In genomic region chr7:45119780-45120709, GRCm38 (mm10) we compare ENCODE assay signal across 12 mouse cellular contexts. TPM values are rescaled to one million over a fixed set of nuclear protein-coding genes. Genes with fewer than 3 reads are reported as not detected.
DNase-seq lines count a peak whose midpoint lies in the region; ATAC-seq and TF ChIP-seq lines count a peak whose summit lies in the region.
"Had no signal": no experiment of that assay in that cellular context is flagged by ENCODE, and none has a peak within 500 bp of the region (broad histone marks: within the 10 kb centered on the region; RNA-seq: fewer than 3 reads in every experiment).

No protein-coding gene starts in this region.

- H3K4me3 ChIP-seq in forebrain, embryonic 15.5 days: no peak overlapping the region
- no peak overlapping the region for H3K4me3 ChIP-seq in forebrain, embryonic 16.5 days (replicated peaks; ENCODE audit: low read length)
- no peak overlapping the region for H3K4me3 ChIP-seq in limb, embryonic 11.5 days (ENCODE audit: low read depth, low read length)
- no peak overlapping the region for H3K4me3 ChIP-seq in limb, embryonic 10.5 days
- no peak overlapping the region for H3K4me3 ChIP-seq in intestine, postnatal 0 days (ENCODE audit: low read depth, low read length)

- no peak for DNase-seq in limb, embryonic 11.5 days (ENCODE audit: low spot score)
- DNase-seq in limb, embryonic 10.5 days (ENCODE audit: low spot score): no peak
- peak; percentile 55 for DNase-seq in CD4-positive helper T cell, adult 2 months (ENCODE audit: low read depth, low spot score)
- DNase-seq in frontal cortex, postnatal 25 days (ENCODE audit: low spot score in 2 of 2): no peak
- DNase-seq in gastrocnemius, adult 8-10 months (ENCODE audit: low spot score in 2 of 2): no peak
- DNase-seq: cerebellum, postnatal 14 days; heart, postnatal 36 days; retina, postnatal 1 day had no signal

- 82% methylated on average over 5 of the region's 5 CpGs for WGBS in forebrain, embryonic 15.5 days
- 81% methylated on average over 5 of the region's 5 CpGs for WGBS in forebrain, embryonic 16.5 days
- 81% methylated on average over 5 of the region's 5 CpGs for WGBS in limb, embryonic 11.5 days
- 83% methylated on average over 5 of the region's 5 CpGs for WGBS in limb, embryonic 10.5 days
- 57% methylated on average over 5 of the region's 5 CpGs for WGBS in intestine, postnatal 0 days

- peaks cover 27% of the 10 kb centered on the region for H3K4me1 ChIP-seq in forebrain, embryonic 15.5 days
- H3K4me1 ChIP-seq in forebrain, embryonic 16.5 days (replicated peaks; ENCODE audit: control insufficient read depth, insufficient read depth, low read length): peaks cover 23% of the 10 kb centered on the region
- H3K4me1 ChIP-seq in limb, embryonic 11.5 days (ENCODE audit: control insufficient read depth, insufficient read depth, low read length): peaks cover 11% of the 10 kb centered on the region
- peaks cover 29% of the 10 kb centered on the region for H3K4me1 ChIP-seq in limb, embryonic 10.5 days
- peaks cover 3% of the 10 kb centered on the region; the same call in 1 of the 2 replicates for H3K4me1 ChIP-seq in intestine, postnatal 0 days (replicated peaks; ENCODE audit: control insufficient read depth, insufficient read depth, low read length)

- no peak for TF ChIP-seq CTCF in intestine, postnatal 0 days (IDR thresholded peaks at IDR 0.05; ENCODE audit: low read depth)

- no peaks in the 10 kb centered on the region for H3K27me3 ChIP-seq in forebrain, embryonic 15.5 days
- no peaks in the 10 kb centered on the region for H3K27me3 ChIP-seq in forebrain, embryonic 16.5 days (replicated peaks; ENCODE audit: control insufficient read depth, insufficient read depth, low read length)
- H3K27me3 ChIP-seq in limb, embryonic 11.5 days (ENCODE audit: control insufficient read depth, insufficient read depth, low read length): no peaks in the 10 kb centered on the region
- H3K27me3 ChIP-seq in limb, embryonic 10.5 days (ENCODE audit: low read depth, poor library complexity, severe bottlenecking): no peaks in the 10 kb centered on the region
- H3K27me3 ChIP-seq in intestine, postnatal 0 days (replicated peaks; ENCODE audit: control insufficient read depth, insufficient read depth, low read length): no peaks in the 10 kb centered on the region

- no peak for ATAC-seq in forebrain, embryonic 15.5 days (replicated peaks)
- no peak for ATAC-seq in forebrain, embryonic 16.5 days
- no peak for ATAC-seq in limb, embryonic 11.5 days (ENCODE audit: insufficient number of reproducible peaks, low FRiP score, low TSS enrichment, low read depth)
- no peak for ATAC-seq in intestine, postnatal 0 days

- no peak overlapping the region for H3K27ac ChIP-seq in forebrain, embryonic 15.5 days (replicated peaks)
- H3K27ac ChIP-seq in forebrain, embryonic 16.5 days (ENCODE audit: low read length): no peak overlapping the region
- H3K27ac ChIP-seq in limb, embryonic 11.5 days (replicated peaks; ENCODE audit: low read depth, low read length): 0 out of 2 replicates have a peak overlapping the region, but pooled peaks have one; percentile 36
- no peak overlapping the region for H3K27ac ChIP-seq in limb, embryonic 10.5 days
- peak overlapping the region; percentile 21 for H3K27ac ChIP-seq in intestine, postnatal 0 days (ENCODE audit: low read depth, low read length)

- no peaks in the 10 kb centered on the region for H3K9me3 ChIP-seq in forebrain, embryonic 15.5 days
- H3K9me3 ChIP-seq in forebrain, embryonic 16.5 days (ENCODE audit: control insufficient read depth, low read length): no peaks in the 10 kb centered on the region
- no peaks in the 10 kb centered on the region for H3K9me3 ChIP-seq in limb, embryonic 11.5 days (ENCODE audit: control insufficient read depth, low read length)
- no peaks in the 10 kb centered on the region for H3K9me3 ChIP-seq in limb, embryonic 10.5 days (replicated peaks)
- no peaks in the 10 kb centered on the region for H3K9me3 ChIP-seq in intestine, postnatal 0 days (ENCODE audit: control insufficient read depth)

- H3K4me2 ChIP-seq in forebrain, embryonic 15.5 days (replicated peaks): no peak overlapping the region
- H3K4me2 ChIP-seq in forebrain, embryonic 16.5 days (ENCODE audit: low read length): no peak overlapping the region
- H3K4me2 ChIP-seq in limb, embryonic 11.5 days (ENCODE audit: low read depth, severe bottlenecking): no peak overlapping the region
- no peak overlapping the region for H3K4me2 ChIP-seq in intestine, postnatal 0 days (replicated peaks; ENCODE audit: low read depth)

- H3K36me3 ChIP-seq in forebrain, embryonic 15.5 days: peaks cover 52% of the 10 kb centered on the region
- peaks cover 21% of the 10 kb centered on the region for H3K36me3 ChIP-seq in forebrain, embryonic 16.5 days (ENCODE audit: control insufficient read depth, insufficient read depth)
- peaks cover 30% of the 10 kb centered on the region for H3K36me3 ChIP-seq in limb, embryonic 11.5 days (ENCODE audit: control insufficient read depth, insufficient read depth, low read length)
- peaks cover 62% of the 10 kb centered on the region for H3K36me3 ChIP-seq in limb, embryonic 10.5 days
- H3K36me3 ChIP-seq in intestine, postnatal 0 days (ENCODE audit: control insufficient read depth, insufficient read depth): peaks cover 44% of the 10 kb centered on the region

- peak overlapping the region; percentile 19; the same call in 1 of the 2 replicates for H3K9ac ChIP-seq in forebrain, embryonic 15.5 days (replicated peaks)
- no peak overlapping the region for H3K9ac ChIP-seq in forebrain, embryonic 16.5 days (replicated peaks; ENCODE audit: low read depth, low read length)
- H3K9ac ChIP-seq in limb, embryonic 11.5 days (ENCODE audit: low read length): no peak overlapping the region
- 0 out of 2 replicates have a peak overlapping the region, but pooled peaks have one; percentile 4 for H3K9ac ChIP-seq in intestine, postnatal 0 days (ENCODE audit: low read depth, low read length)

RNA-seq across cellular contexts. Expression of gene Rps11, which starts 4.2 kb away (rescaled TPM):
- 982 and 1,055 TPM in 2 replicates for polyA plus RNA-seq in forebrain, embryonic 15.5 days (2015; fragmentation: Nextera tagmentation; extraction: Ambion mirVana)
- polyA plus RNA-seq in forebrain, embryonic 16.5 days (2015; fragmentation: Nextera tagmentation; extraction: Ambion mirVana): 860 and 958 TPM in 2 replicates
- polyA plus RNA-seq in limb, embryonic 11.5 days (2014; fragmentation: Nextera tagmentation; extraction: Ambion mirVana): 1,759 and 1,785 TPM in 2 replicates
- 1,846 and 2,302 TPM in 2 replicates for polyA plus RNA-seq in limb, embryonic 10.5 days (2016; fragmentation: Nextera tagmentation; extraction: Ambion mirVana)
- polyA plus RNA-seq in intestine, postnatal 0 days (2015; fragmentation: Nextera tagmentation; extraction: Ambion mirVana): 1,691 and 1,755 TPM in 2 replicates
- 100 to 1,000 TPM; 471 to 554 (median 519) TPM for total RNA-seq in gastrocnemius, adult 8-10 months (2022)

RNA-seq across cellular contexts. Expression of gene Rpl13a, which starts 8.5 kb away (rescaled TPM):
- 890 and 969 TPM in 2 replicates for polyA plus RNA-seq in forebrain, embryonic 15.5 days (2015; fragmentation: Nextera tagmentation; extraction: Ambion mirVana)
- 722 and 741 TPM in 2 replicates for polyA plus RNA-seq in forebrain, embryonic 16.5 days (2015; fragmentation: Nextera tagmentation; extraction: Ambion mirVana)
- 1,469 and 1,490 TPM in 2 replicates for polyA plus RNA-seq in limb, embryonic 11.5 days (2014; fragmentation: Nextera tagmentation; extraction: Ambion mirVana)
- polyA plus RNA-seq in limb, embryonic 10.5 days (2016; fragmentation: Nextera tagmentation; extraction: Ambion mirVana): 1,210 and 1,327 TPM in 2 replicates
- polyA plus RNA-seq in intestine, postnatal 0 days (2015; fragmentation: Nextera tagmentation; extraction: Ambion mirVana): 1,616 and 1,752 TPM in 2 replicates
- total RNA-seq in gastrocnemius, adult 8-10 months (2022): 100 to 1,000 TPM; 647 to 843 (median 690) TPM

RNA-seq across cellular contexts. Expression of gene Gm45713, which starts 16.0 kb away (rescaled TPM):
- polyA plus RNA-seq in forebrain, embryonic 15.5 days (2015; fragmentation: Nextera tagmentation; extraction: Ambion mirVana): 0.15 TPM in 1 of 2 replicates, not detected in the other
- polyA plus RNA-seq in forebrain, embryonic 16.5 days (2015; fragmentation: Nextera tagmentation; extraction: Ambion mirVana): not detected in 2 replicates
- polyA plus RNA-seq in limb, embryonic 11.5 days (2014; fragmentation: Nextera tagmentation; extraction: Ambion mirVana): 0.45 TPM in 1 of 2 replicates, not detected in the other
- not detected in 2 replicates for polyA plus RNA-seq in limb, embryonic 10.5 days (2016; fragmentation: Nextera tagmentation; extraction: Ambion mirVana)
- polyA plus RNA-seq in intestine, postnatal 0 days (2015; fragmentation: Nextera tagmentation; extraction: Ambion mirVana): 0.70 and 0.82 TPM in 2 replicates
- not detected for total RNA-seq in gastrocnemius, adult 8-10 months (2022)
- total RNA-seq: heart, postnatal 36 days; left cerebral cortex, postnatal 10 days had no signal

RNA-seq across cellular contexts. Expression of gene Flt3l, which starts 16.2 kb away (rescaled TPM):
- 1.6 and 2.1 TPM in 2 replicates for polyA plus RNA-seq in forebrain, embryonic 15.5 days (2015; fragmentation: Nextera tagmentation; extraction: Ambion mirVana)
- 1.1 and 1.4 TPM in 2 replicates for polyA plus RNA-seq in forebrain, embryonic 16.5 days (2015; fragmentation: Nextera tagmentation; extraction: Ambion mirVana)
- 0.33 and 0.44 TPM in 2 replicates for polyA plus RNA-seq in limb, embryonic 11.5 days (2014; fragmentation: Nextera tagmentation; extraction: Ambion mirVana)
- 1.4 and 1.5 TPM in 2 replicates for polyA plus RNA-seq in limb, embryonic 10.5 days (2016; fragmentation: Nextera tagmentation; extraction: Ambion mirVana)
- 2.1 and 2.7 TPM in 2 replicates for polyA plus RNA-seq in intestine, postnatal 0 days (2015; fragmentation: Nextera tagmentation; extraction: Ambion mirVana)
- total RNA-seq in gastrocnemius, adult 8-10 months (2022): 1 to 10 TPM in 3 of 4 experiments, under 1 TPM in 1; 0.94 to 2.7 (median 2.3) TPM

RNA-seq across cellular contexts. Expression of gene Fcgrt, which starts 16.4 kb away (rescaled TPM):
- polyA plus RNA-seq in forebrain, embryonic 15.5 days (2015; fragmentation: Nextera tagmentation; extraction: Ambion mirVana): 16.6 and 17.8 TPM in 2 replicates
- 17.7 and 24.4 TPM in 2 replicates for polyA plus RNA-seq in forebrain, embryonic 16.5 days (2015; fragmentation: Nextera tagmentation; extraction: Ambion mirVana)
- 8.0 and 9.8 TPM in 2 replicates for polyA plus RNA-seq in limb, embryonic 11.5 days (2014; fragmentation: Nextera tagmentation; extraction: Ambion mirVana)
- polyA plus RNA-seq in limb, embryonic 10.5 days (2016; fragmentation: Nextera tagmentation; extraction: Ambion mirVana): 5.2 and 7.8 TPM in 2 replicates
- 2,929 and 3,267 TPM in 2 replicates for polyA plus RNA-seq in intestine, postnatal 0 days (2015; fragmentation: Nextera tagmentation; extraction: Ambion mirVana)
- 10 to 100 TPM; 23.8 to 37.0 (median 30.0) TPM for total RNA-seq in gastrocnemius, adult 8-10 months (2022)

Comparison
In these comparisons a context has a peak if more than half of its experiments do, and no peak if none do; other contexts are left out.
1. H3K27ac ChIP-seq: peak in limb, embryonic 11.5 days (single experiment) and intestine, postnatal 0 days (single experiment); none in forebrain, embryonic 15.5 days (single experiment), forebrain, embryonic 16.5 days (single experiment) and limb, embryonic 10.5 days (single experiment).
2. H3K9ac ChIP-seq: peak in forebrain, embryonic 15.5 days (single experiment) and intestine, postnatal 0 days (single experiment); none in forebrain, embryonic 16.5 days (single experiment) and limb, embryonic 11.5 days (single experiment).